Mouse (Mus musculus) adrenal gland, postnatal 36 days (tissue): ENCODE data around the gene Pprc1. TPM values are rescaled to one million over a fixed set of nuclear protein-coding genes. Genes with fewer than 3 reads are reported as not detected.

Source experiments
- DNase-seq, 2 experiments: peaks; one replicate each; pipeline ENCODE4 v3.0.0; 2021; ENCODE audit warnings: mixed read lengths in 1 of 2
- total RNA-seq, 2 experiments: library from RNA; stranded (reverse); gene quantifications; 2 replicates each; pipeline ENCODE4 v1.2.3; 2021

Gene Pprc1
- total RNA-seq, 2 experiments from 2014 or later: 28.6 to 49.3 TPM

DNA sequence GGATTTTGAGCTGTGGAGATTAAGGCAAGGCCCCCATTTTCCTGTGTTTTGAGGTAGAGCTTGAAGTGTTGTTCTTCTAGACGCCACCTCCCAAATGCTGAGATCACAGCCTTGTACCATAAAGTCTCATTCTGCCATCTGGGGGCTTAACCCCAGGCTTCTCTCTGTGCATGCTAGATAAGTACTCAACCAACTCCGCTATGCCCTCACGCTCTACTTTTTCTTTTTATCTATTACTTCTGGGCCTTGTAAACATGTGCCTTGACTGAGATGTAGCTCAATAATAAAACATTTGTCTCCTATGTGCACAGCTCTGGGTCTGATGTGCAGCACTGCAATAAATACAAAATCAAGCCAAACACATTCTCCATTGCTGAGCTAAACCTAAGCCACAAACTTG lies 74.8 kb downstream of the Pprc1 start:
- DNase-seq: no peak

GRCm38 (mm10) chr19:46120872-46121271 lies 76.2 kb downstream of the Pprc1 start:
- DNase-seq: no peak

Other genes starting within 250 kb of the Pprc1 start
- gene Kcnip2, start 228.8 kb upstream of the Pprc1 start, total RNA-seq: under 1 TPM; 0.23 to 0.36 TPM
- 10 to 100 TPM; 12.9 to 17.9 TPM for gene Armh3, start 46.4 kb upstream of the Pprc1 start, total RNA-seq
- 10 to 100 TPM; 13.8 to 19.7 TPM for gene Hps6, start 41.4 kb upstream of the Pprc1 start, total RNA-seq
- gene Ldb1, start 328 bp downstream of the Pprc1 start, total RNA-seq: 10 to 100 TPM; 57.5 to 64.0 TPM
- 10 to 100 TPM; 42.0 to 56.0 TPM for gene Nolc1, start 31.0 kb downstream of the Pprc1 start, total RNA-seq
- 10 to 100 TPM in 1 of 2 experiments, 1 to 10 TPM in 1; 6.1 to 26.5 TPM for gene Elovl3, start 87.0 kb downstream of the Pprc1 start, total RNA-seq
- gene Pitx3, start 103.4 kb downstream of the Pprc1 start, total RNA-seq: under 1 TPM in 1 of 2 experiments, not detected in 1; 0.26 TPM
- 10 to 100 TPM; 60.6 to 77.4 TPM for gene Gbf1, start 107.6 kb downstream of the Pprc1 start, total RNA-seq